Mouse (Mus musculus) C2C12 (cell line): ENCODE results near the gene Park7. TPM values are rescaled to one million over a fixed set of nuclear protein-coding genes. Genes with fewer than 3 reads are reported as not detected.

ENCODE experiments used
- H3K27me3 ChIP-seq: one replicate; pipeline ENCODE4 v1.6.1; 2011; ENCODE audit not compliant: control insufficient read depth, insufficient read depth, insufficient read length
- H3K36me3 ChIP-seq: one replicate; pipeline ENCODE4 v1.6.1; 2011; ENCODE audit not compliant: control insufficient read depth, insufficient read depth
- H3K4me3 ChIP-seq: one replicate; pipeline ENCODE4 v1.5.1; 2011; ENCODE audit warnings: mild to moderate bottlenecking, control low read depth; ENCODE audit not compliant: poor library complexity, insufficient read depth, severe bottlenecking
- H3K79me2 ChIP-seq: one replicate; pipeline ENCODE4 v1.6.1; 2011; ENCODE audit not compliant: control insufficient read depth, insufficient read depth
- H3K79me3 ChIP-seq: one replicate; pipeline ENCODE4 v1.6.1; 2011; ENCODE audit warnings: low read depth, control low read depth
- H3ac ChIP-seq: one replicate; pipeline ENCODE3; 2011; ENCODE audit warnings: low read depth; ENCODE audit not compliant: control insufficient read depth, insufficient read length
- CEBPB ChIP-seq: IDR thresholded peaks from one replicate; pipeline ENCODE4 v1.6.1; 2011; ENCODE audit warnings: low read depth, mild to moderate bottlenecking, control low read depth, moderate library complexity
- CTCF ChIP-seq: IDR thresholded peaks from one replicate; pipeline ENCODE4 v1.5.1; 2011; ENCODE audit not compliant: control insufficient read depth, insufficient read depth, insufficient read length
- FOSL1 ChIP-seq: IDR thresholded peaks from one replicate; pipeline ENCODE4 v1.8.0; 2011; ENCODE audit warnings: mild to moderate bottlenecking, low read length; ENCODE audit not compliant: poor library complexity, insufficient read depth, severe bottlenecking
- MAX ChIP-seq: IDR thresholded peaks from one replicate; pipeline ENCODE4 v1.6.1; 2011; ENCODE audit warnings: mild to moderate bottlenecking, control low read depth
- MYOD1 ChIP-seq: IDR thresholded peaks from one replicate; pipeline ENCODE4 v1.6.1; 2011; ENCODE audit warnings: low read depth; ENCODE audit not compliant: control insufficient read depth, insufficient read length
- MYOG ChIP-seq: IDR thresholded peaks from one replicate; pipeline ENCODE4 v1.6.1; 2011; ENCODE audit not compliant: control insufficient read depth, insufficient read length; ENCODE audit errors: extremely low read depth
- USF1 ChIP-seq: IDR thresholded peaks from one replicate; pipeline ENCODE4 v1.6.1; 2011; ENCODE audit warnings: low read depth, mild to moderate bottlenecking, control low read depth, moderate library complexity
- polyA plus RNA-seq: library from polyadenylated mRNA; unstranded; fragments of >200 nt; fragmentation: generic; extraction: Trizol; gene quantifications from one replicate; pipeline ENCODE4 v1.2.1, GENCODE M21; 2012; ENCODE audit warnings: missing spikeins

Park7 gene
- polyA plus RNA-seq, 1 experiment = 323 TPM

DNA sequence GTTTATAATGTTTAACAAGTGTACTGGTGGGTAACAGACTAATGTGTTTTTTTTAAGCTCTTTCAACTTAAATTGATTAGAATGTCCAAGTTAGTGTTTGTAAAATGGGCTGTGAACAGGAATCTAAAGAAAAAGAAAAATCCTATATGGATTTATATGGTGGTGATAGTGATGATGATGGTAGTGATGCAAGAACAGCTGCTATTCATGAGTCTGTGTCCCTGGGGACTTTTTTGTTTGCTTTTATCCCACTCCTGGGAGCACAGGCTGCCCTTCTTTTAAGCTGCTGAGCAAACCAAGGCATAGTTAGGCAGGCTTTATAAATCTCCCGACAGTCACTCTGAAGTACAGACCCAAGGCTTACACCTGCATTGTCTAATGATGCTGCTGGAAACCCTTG lies 19.3 kb upstream of the Park7 start:
- Histone ChIP-seq H3ac (no peak overlapping the region), H3K27me3 (peaks cover 3% of the 10 kb centered on the region), H3K79me3 (no peaks in the 10 kb centered on the region), H3K36me3 (no peaks in the 10 kb centered on the region), H3K79me2 (no peaks in the 10 kb centered on the region), H3K4me3 (no peak overlapping the region)
- no peak for TF ChIP-seq MAX
- TF ChIP-seq CEBPB = peak; percentile 73

GRCm38 (mm10) chr4:150927789-150928188 lies 13.6 kb upstream of the Park7 start:
- no peaks in the 10 kb centered on the region for H3K79me2 ChIP-seq
- H3K79me3 ChIP-seq = no peaks in the 10 kb centered on the region
- H3K4me3 ChIP-seq = no peak overlapping the region
- TF ChIP-seq MYOG = no peak
- peak; percentile 64 for TF ChIP-seq MYOD1
- no peak for TF ChIP-seq FOSL1
- TF ChIP-seq MAX = no peak
- TF ChIP-seq USF1 = no peak
- TF ChIP-seq CTCF = no peak
- no peak for TF ChIP-seq CEBPB
- H3K36me3 ChIP-seq = no peaks in the 10 kb centered on the region
- peaks cover 3% of the 10 kb centered on the region for H3K27me3 ChIP-seq
- H3ac ChIP-seq = no peak overlapping the region

DNA sequence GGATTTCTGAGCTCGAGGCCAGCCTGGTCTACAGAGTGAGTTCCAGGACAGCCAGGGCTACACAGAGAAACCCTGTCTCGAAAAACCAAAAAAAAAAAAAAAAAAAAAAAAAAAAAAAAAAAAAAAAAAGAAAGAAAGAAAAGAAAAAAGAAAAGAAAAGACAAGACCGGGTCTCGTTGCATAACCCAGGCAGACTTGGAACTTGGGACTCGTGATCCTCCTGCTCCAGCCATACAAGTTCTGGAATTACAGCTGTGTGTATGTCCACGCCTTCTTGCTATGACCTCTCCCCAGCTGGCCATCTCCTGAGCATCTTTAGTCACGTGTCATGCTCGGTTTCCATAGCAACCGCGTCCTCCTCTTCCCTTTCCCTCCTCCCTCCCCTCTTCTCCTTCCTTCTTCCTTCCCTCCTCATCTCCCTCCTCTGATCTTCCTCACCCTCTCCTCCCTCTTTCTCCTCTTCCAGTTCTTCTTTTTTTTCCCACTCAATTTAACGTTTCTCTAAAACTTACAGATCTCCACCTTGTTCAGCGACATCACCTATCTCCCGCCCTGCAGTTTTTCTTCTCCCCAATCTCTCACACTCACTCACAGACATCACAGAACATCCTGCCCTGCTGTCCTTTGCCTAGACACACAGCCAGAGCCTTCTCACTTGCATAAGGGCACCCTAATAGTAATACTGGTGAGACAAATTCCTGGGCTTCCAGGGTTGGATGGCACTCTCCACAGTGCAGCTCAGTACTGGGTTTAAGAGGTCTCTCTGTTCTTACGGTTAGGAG lies 12.9 kb upstream of the Park7 start:
- Histone ChIP-seq H3ac (no peak overlapping the region), H3K4me3 (no peak overlapping the region), H3K27me3 (peaks cover 3% of the 10 kb centered on the region), H3K36me3 (no peaks in the 10 kb centered on the region), H3K79me2 (no peaks in the 10 kb centered on the region), H3K79me3 (no peaks in the 10 kb centered on the region)
- TF ChIP-seq CEBPB (no peak), MYOD1 (no peak), FOSL1 (no peak), MYOG (no peak), USF1 (peak; percentile 66)

GRCm38 (mm10) chr4:150925923-150926322 lies 11.7 kb upstream of the Park7 start:
- TF ChIP-seq CTCF = peak; percentile 11
- TF ChIP-seq MAX = no peak
- TF ChIP-seq CEBPB = no peak
- Histone ChIP-seq H3K79me2 (no peaks in the 10 kb centered on the region), H3K36me3 (no peaks in the 10 kb centered on the region), H3ac (no peak overlapping the region), H3K4me3 (no peak overlapping the region), H3K79me3 (no peaks in the 10 kb centered on the region), H3K27me3 (peaks cover 3% of the 10 kb centered on the region)

DNA sequence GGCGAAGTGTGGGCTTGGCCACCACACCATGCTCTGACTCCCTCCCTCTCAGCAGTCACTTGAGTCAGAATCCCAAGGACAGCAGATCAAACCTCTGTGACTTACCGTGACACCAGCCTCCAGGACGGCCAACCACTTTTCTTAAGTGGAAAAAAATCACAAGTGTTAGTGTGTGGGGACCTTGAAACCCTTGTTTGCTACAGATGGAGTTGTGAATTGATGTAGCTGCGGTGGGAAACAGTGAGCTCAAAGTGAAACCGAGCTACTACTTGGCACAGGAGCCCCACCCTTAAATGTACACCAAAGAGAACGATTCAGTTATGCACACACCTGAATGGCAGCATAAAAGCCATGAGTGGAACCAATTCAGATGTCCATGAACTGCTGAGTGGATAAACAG lies 10.7 kb upstream of the Park7 start:
- TF ChIP-seq MAX (no peak), USF1 (no peak), MYOD1 (no peak), FOSL1 (no peak), CEBPB (no peak), MYOG (no peak), CTCF (no peak)
- Histone ChIP-seq H3K36me3 (no peaks in the 10 kb centered on the region), H3K79me2 (no peaks in the 10 kb centered on the region), H3K27me3 (peaks cover 3% of the 10 kb centered on the region), H3K4me3 (no peak overlapping the region), H3K79me3 (no peaks in the 10 kb centered on the region), H3ac (no peak overlapping the region)

DNA sequence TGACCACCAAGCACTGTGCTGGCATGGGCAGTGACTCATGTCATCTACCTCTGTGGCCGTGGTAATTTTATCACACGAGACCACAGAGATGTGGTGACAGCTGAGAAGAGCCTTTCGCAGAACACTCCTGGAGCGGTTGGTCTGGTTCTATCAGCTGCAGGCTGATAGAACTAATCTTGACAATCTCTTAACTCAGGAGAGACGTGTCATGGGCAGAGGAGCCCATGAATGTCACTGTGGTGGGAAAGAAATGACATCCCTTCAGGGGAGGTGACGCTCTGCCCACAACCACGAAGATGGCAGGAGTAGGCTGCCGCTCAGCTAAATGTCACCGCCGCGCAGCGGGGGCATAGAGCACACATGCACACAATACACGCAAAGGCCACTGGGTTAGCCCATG lies 10.1 kb upstream of the Park7 start:
- no peaks in the 10 kb centered on the region for H3K27me3 ChIP-seq
- H3ac ChIP-seq = no peak overlapping the region
- TF ChIP-seq CEBPB (peak; percentile 47), FOSL1 (no peak), MYOD1 (peak; percentile 59)
- no peaks in the 10 kb centered on the region for H3K79me3 ChIP-seq
- H3K36me3 ChIP-seq = no peaks in the 10 kb centered on the region
- H3K79me2 ChIP-seq = no peaks in the 10 kb centered on the region
- no peak overlapping the region for H3K4me3 ChIP-seq
